Mouse (Mus musculus) mature B cell (primary cell): ENCODE data around the gene Spock1.
"Not testable (repeated sequence)": the region's sequence is repeated elsewhere in the genome, so short reads cannot be mapped to it uniquely, and the experiment has no call there.

Experiments
- in situ Hi-C: fragments of 300-500 bp; cut with MboI; formaldehyde crosslinking; loops from 2 replicates; pipeline ENCODE4 v1.14.3; 2019

Spock1 gene

GRCm38 (mm10) chr13:57496778-57497177 is 411.4 kb downstream of the Spock1 start:
- in situ Hi-C loops, result no loop called here

GRCm38 (mm10) chr13:57494838-57495237 is 413.3 kb downstream of the Spock1 start:
- in situ Hi-C loops, result no loop called here

- in situ Hi-C loops, result no loop called here
Measured at GRCm38 (mm10) chr13:57488926-57489325, 419.2 kb downstream of the Spock1 start.

- in situ Hi-C loops, result no loop called here
Measured at GRCm38 (mm10) chr13:57484426-57485168, 423.5 kb downstream of the Spock1 start.

- in situ Hi-C loops, result no loop called here
Measured at GRCm38 (mm10) chr13:57476700-57477099, 431.4 kb downstream of the Spock1 start.

GRCm38 (mm10) chr13:57474068-57474467 is 434.1 kb downstream of the Spock1 start:
- in situ Hi-C loops, result no loop called here

GRCm38 (mm10) chr13:57470922-57471321 is 437.2 kb downstream of the Spock1 start:
- in situ Hi-C loops, result not testable (repeated sequence)

- in situ Hi-C loops, result no loop called here
Measured at GRCm38 (mm10) chr13:57459978-57460377, 448.2 kb downstream of the Spock1 start.

- in situ Hi-C loops, result no loop called here
Measured at GRCm38 (mm10) chr13:57450189-57450821, 457.8 kb downstream of the Spock1 start.

GRCm38 (mm10) chr13:57448906-57449305 is 459.2 kb downstream of the Spock1 start:
- in situ Hi-C loops, result no loop called here

- in situ Hi-C loops, result no loop called here
Measured at GRCm38 (mm10) chr13:57444977-57445376, 463.2 kb downstream of the Spock1 start.

GRCm38 (mm10) chr13:57440111-57440510 is 468.0 kb downstream of the Spock1 start:
- in situ Hi-C loops, result no loop called here

GRCm38 (mm10) chr13:57435726-57436220 is 472.4 kb downstream of the Spock1 start:
- in situ Hi-C loops, result no loop called here

- in situ Hi-C loops, result no loop called here
Measured at GRCm38 (mm10) chr13:57433848-57434247, 474.3 kb downstream of the Spock1 start.

- in situ Hi-C loops, result no loop called here
Measured at GRCm38 (mm10) chr13:57431815-57432214, 476.3 kb downstream of the Spock1 start.

GRCm38 (mm10) chr13:57428840-57429239 is 479.3 kb downstream of the Spock1 start:
- in situ Hi-C loops, result no loop called here

- in situ Hi-C loops, result no loop called here
Measured at GRCm38 (mm10) chr13:57418781-57419180, 489.4 kb downstream of the Spock1 start.

GRCm38 (mm10) chr13:57414716-57415115 is 493.4 kb downstream of the Spock1 start:
- in situ Hi-C loops, result no loop called here

- in situ Hi-C loops, result no loop called here
Measured at GRCm38 (mm10) chr13:57407666-57408065, 500.5 kb downstream of the Spock1 start.

GRCm38 (mm10) chr13:57402386-57402785 is 505.7 kb downstream of the Spock1 start:
- in situ Hi-C loops, result no loop called here

GRCm38 (mm10) chr13:57372141-57372700 is 535.9 kb downstream of the Spock1 start:
- in situ Hi-C loops, result no loop called here
